8 mouse cellular contexts compared by ENCODE assay signal in genomic region chr6:83038496-83039012, GRCm38 (mm10). TPM values are rescaled to one million over a fixed set of nuclear protein-coding genes. Genes with fewer than 3 reads are reported as not detected.
DNase-seq lines count a peak whose midpoint lies in the region; ATAC-seq and TF ChIP-seq lines count a peak whose summit lies in the region.

No protein-coding gene starts in this region.

- WGBS in forebrain, embryonic 15.5 days, result 9% methylated on average over 24 of the region's 24 CpGs
- WGBS in liver, embryonic 14.5 days (ENCODE audit: insufficient replicate concordance), result 13% methylated on average over 24 of the region's 24 CpGs
- 15% methylated on average over 24 of the region's 24 CpGs for WGBS in stomach, embryonic 14.5 days

- peak overlapping the region; percentile 69 for H3K4me2 ChIP-seq in forebrain, embryonic 15.5 days (replicated peaks)
- peak overlapping the region; percentile 63 for H3K4me2 ChIP-seq in liver, embryonic 14.5 days (ENCODE audit: low read depth)
- peak overlapping the region; percentile 45 for H3K4me2 ChIP-seq in stomach, embryonic 14.5 days (replicated peaks; ENCODE audit: low read depth, low read length)

- no peaks in the 10 kb centered on the region for H3K36me3 ChIP-seq in forebrain, embryonic 15.5 days
- no peaks in the 10 kb centered on the region for H3K36me3 ChIP-seq in liver, embryonic 14.5 days (replicated peaks; ENCODE audit: control insufficient read depth, insufficient read depth, low read depth)
- no peaks in the 10 kb centered on the region for H3K36me3 ChIP-seq in stomach, embryonic 14.5 days (ENCODE audit: control insufficient read depth, insufficient read depth, low read length)

- ATAC-seq in CD4-positive, CD25-positive, alpha-beta regulatory T cell, adult 4 months, result peak; percentile 94
- ATAC-seq in forebrain, embryonic 15.5 days (replicated peaks), result peak; percentile 59
- ATAC-seq in liver, embryonic 14.5 days (ENCODE audit: insufficient read depth), result peak; percentile 99
- peak; percentile 73 for ATAC-seq in stomach, embryonic 14.5 days (ENCODE audit: insufficient number of reproducible peaks, insufficient read depth, low FRiP score, low read depth)

- peak overlapping the region; percentile 40 for H3K9ac ChIP-seq in forebrain, embryonic 15.5 days (replicated peaks)
- H3K9ac ChIP-seq in liver, embryonic 14.5 days (replicated peaks), result peak overlapping the region; percentile 54
- no peak overlapping the region for H3K9ac ChIP-seq in stomach, embryonic 14.5 days (replicated peaks; ENCODE audit: low read depth, low read length)

- DNase-seq in cerebellum, adult 11 months, result peak; percentile 85
- DNase-seq in heart, postnatal 14 days, result peak; percentile 88 to 93
- peak; percentile 93 to 94 for DNase-seq in kidney, postnatal 4 days
- DNase-seq in liver, embryonic 14.5 days (ENCODE audit: low read depth in 3 of 3, low spot score in 3 of 3), result peak; percentile 88 to 93 (median 89)
- peak; percentile 93 for DNase-seq in neural tube, embryonic 10.5 days (ENCODE audit: extremely low spot score, low spot score)

- no peak overlapping the region for H3K27ac ChIP-seq in forebrain, embryonic 15.5 days (replicated peaks)
- peak overlapping the region; percentile 96 for H3K27ac ChIP-seq in liver, embryonic 14.5 days
- H3K27ac ChIP-seq in stomach, embryonic 14.5 days (ENCODE audit: low read length), result no peak overlapping the region

- peak overlapping the region; percentile 38 for H3K4me3 ChIP-seq in forebrain, embryonic 15.5 days
- peak overlapping the region in 1 of 2 experiments; percentile 25; a peak in 2 of 4 replicates for H3K4me3 ChIP-seq in liver, embryonic 14.5 days (ENCODE audit: insufficient read depth in 1 of 2, low read depth in 2 of 2, low read length in 2 of 2)
- H3K4me3 ChIP-seq in stomach, embryonic 14.5 days (ENCODE audit: low read depth, low read length), result peak overlapping the region; percentile 5; the same call in 1 of the 2 replicates

- peak; percentile 55 for TF ChIP-seq EP300 in liver, embryonic 14.5 days (IDR thresholded peaks at IDR 0.05; ENCODE audit: low read depth)

- H3K9me3 ChIP-seq in forebrain, embryonic 15.5 days, result no peaks in the 10 kb centered on the region
- H3K9me3 ChIP-seq in liver, embryonic 14.5 days (ENCODE audit: control insufficient read depth, low read length), result no peaks in the 10 kb centered on the region
- no peaks in the 10 kb centered on the region for H3K9me3 ChIP-seq in stomach, embryonic 14.5 days (ENCODE audit: control insufficient read depth, low read depth, low read length)

- intact Hi-C loops in heart, postnatal 14 days (cut with DNase I), result no loop called here

- H3K4me1 ChIP-seq in forebrain, embryonic 15.5 days, result peaks cover 20% of the 10 kb centered on the region
- peaks cover 24 to 28% of the 10 kb centered on the region in 2 experiments for H3K4me1 ChIP-seq in liver, embryonic 14.5 days (replicated peaks; ENCODE audit: control insufficient read depth in 2 of 2, insufficient read depth in 2 of 2, low read length in 1 of 2)
- H3K4me1 ChIP-seq in stomach, embryonic 14.5 days (ENCODE audit: control insufficient read depth, insufficient read depth, low read length), result peaks cover 17% of the 10 kb centered on the region; the same call in 1 of the 2 replicates

- no peak for TF ChIP-seq CTCF in liver, embryonic 14.5 days (IDR thresholded peaks at IDR 0.05; ENCODE audit: low read depth)

- H3K27me3 ChIP-seq in forebrain, embryonic 15.5 days, result no peaks in the 10 kb centered on the region
- H3K27me3 ChIP-seq in liver, embryonic 14.5 days (ENCODE audit: control insufficient read depth, insufficient read depth, low read length), result no peaks in the 10 kb centered on the region; the same call in 1 of the 2 replicates
- H3K27me3 ChIP-seq in stomach, embryonic 14.5 days (ENCODE audit: control insufficient read depth, insufficient read depth, low read length), result no peaks in the 10 kb centered on the region

RNA-seq across cellular contexts. Expression of gene Loxl3, which starts 4.6 kb away (rescaled TPM):
- 1 to 10 TPM in 1 of 2 experiments, not detected in 1; 1.8 TPM for polyA plus RNA-seq in CD4-positive, CD25-positive, alpha-beta regulatory T cell, adult 4 months (2017; shearing (Covaris generic))
- polyA plus RNA-seq in forebrain, embryonic 15.5 days (2015; fragmentation: Nextera tagmentation; extraction: Ambion mirVana), result 4.7 and 6.3 TPM in 2 replicates
- total RNA-seq in heart, postnatal 14 days (2021), result 1 to 10 TPM; 3.9 to 4.9 TPM
- polyA plus RNA-seq in liver, embryonic 14.5 days (2012; rRNA removed), result 0.92 and 1.6 TPM in 2 replicates
- 1.1 TPM in 2 replicates for polyA plus RNA-seq in liver, embryonic 14.5 days (2014; fragmentation: Nextera tagmentation; extraction: Ambion mirVana)
- 15.6 and 16.2 TPM in 2 replicates for polyA plus RNA-seq in stomach, embryonic 14.5 days (2014; fragmentation: Nextera tagmentation; extraction: Ambion mirVana)

RNA-seq across cellular contexts. Expression of gene Dok1, which starts 5.3 kb away (rescaled TPM):
- polyA plus RNA-seq in CD4-positive, CD25-positive, alpha-beta regulatory T cell, adult 4 months (2017; shearing (Covaris generic)), result 100 to 1,000 TPM in 1 of 2 experiments, 10 to 100 TPM in 1; 31.8 to 115 TPM
- polyA plus RNA-seq in forebrain, embryonic 15.5 days (2015; fragmentation: Nextera tagmentation; extraction: Ambion mirVana), result 3.1 and 3.4 TPM in 2 replicates
- total RNA-seq in heart, postnatal 14 days (2021), result 1 to 10 TPM; 3.7 to 4.3 TPM
- polyA plus RNA-seq in liver, embryonic 14.5 days (2012; rRNA removed), result 13.9 and 14.9 TPM in 2 replicates
- 12.7 and 15.7 TPM in 2 replicates for polyA plus RNA-seq in liver, embryonic 14.5 days (2014; fragmentation: Nextera tagmentation; extraction: Ambion mirVana)
- 8.5 and 9.7 TPM in 2 replicates for polyA plus RNA-seq in stomach, embryonic 14.5 days (2014; fragmentation: Nextera tagmentation; extraction: Ambion mirVana)

RNA-seq across cellular contexts. Expression of gene Aup1, which starts 15.8 kb away (rescaled TPM):
- polyA plus RNA-seq in CD4-positive, CD25-positive, alpha-beta regulatory T cell, adult 4 months (2017; shearing (Covaris generic)), result 100 to 1,000 TPM; 424 to 552 TPM
- 159 and 161 TPM in 2 replicates for polyA plus RNA-seq in forebrain, embryonic 15.5 days (2015; fragmentation: Nextera tagmentation; extraction: Ambion mirVana)
- 10 to 100 TPM; 82.7 to 85.5 TPM for total RNA-seq in heart, postnatal 14 days (2021)
- 172 and 269 TPM in 2 replicates for polyA plus RNA-seq in liver, embryonic 14.5 days (2012; rRNA removed)
- polyA plus RNA-seq in liver, embryonic 14.5 days (2014; fragmentation: Nextera tagmentation; extraction: Ambion mirVana), result 128 and 136 TPM in 2 replicates
- polyA plus RNA-seq in stomach, embryonic 14.5 days (2014; fragmentation: Nextera tagmentation; extraction: Ambion mirVana), result 135 and 154 TPM in 2 replicates

RNA-seq across cellular contexts. Expression of gene Htra2, which starts 16.5 kb away (rescaled TPM):
- polyA plus RNA-seq in CD4-positive, CD25-positive, alpha-beta regulatory T cell, adult 4 months (2017; shearing (Covaris generic)), result 10 to 100 TPM; 27.3 to 37.9 TPM
- polyA plus RNA-seq in forebrain, embryonic 15.5 days (2015; fragmentation: Nextera tagmentation; extraction: Ambion mirVana), result 69.9 and 71.0 TPM in 2 replicates
- 10 to 100 TPM; 30.2 to 34.6 TPM for total RNA-seq in heart, postnatal 14 days (2021)
- 75.7 and 80.9 TPM in 2 replicates for polyA plus RNA-seq in liver, embryonic 14.5 days (2012; rRNA removed)
- 54.3 and 54.9 TPM in 2 replicates for polyA plus RNA-seq in liver, embryonic 14.5 days (2014; fragmentation: Nextera tagmentation; extraction: Ambion mirVana)
- 40.3 and 41.0 TPM in 2 replicates for polyA plus RNA-seq in stomach, embryonic 14.5 days (2014; fragmentation: Nextera tagmentation; extraction: Ambion mirVana)

RNA-seq across cellular contexts. Expression of gene Dqx1, which starts 19.1 kb away (rescaled TPM):
- 1 to 10 TPM; 1.9 to 4.5 TPM for polyA plus RNA-seq in CD4-positive, CD25-positive, alpha-beta regulatory T cell, adult 4 months (2017; shearing (Covaris generic))
- polyA plus RNA-seq in forebrain, embryonic 15.5 days (2015; fragmentation: Nextera tagmentation; extraction: Ambion mirVana), result 0.34 and 0.42 TPM in 2 replicates
- total RNA-seq in heart, postnatal 14 days (2021), result under 1 TPM; 0.57 to 0.61 TPM
- 7.7 and 7.8 TPM in 2 replicates for polyA plus RNA-seq in liver, embryonic 14.5 days (2012; rRNA removed)
- polyA plus RNA-seq in liver, embryonic 14.5 days (2014; fragmentation: Nextera tagmentation; extraction: Ambion mirVana), result 2.9 and 3.1 TPM in 2 replicates
- polyA plus RNA-seq in stomach, embryonic 14.5 days (2014; fragmentation: Nextera tagmentation; extraction: Ambion mirVana), result 4.2 and 4.5 TPM in 2 replicates
